Mouse (Mus musculus) liver, embryonic 14.5 days (tissue): ENCODE data around the gene Etv6. TPM values are rescaled to one million over a fixed set of nuclear protein-coding genes. Genes with fewer than 3 reads are reported as not detected.

Experiments used
- ATAC-seq: fragments of 200-750 bp; cut with Nextera tagmentation; 2 replicates; pipeline ENCODE4 v1.8.0; 2017; ENCODE audit warnings: moderate number of reproducible peaks, mild to moderate bottlenecking, moderate library complexity; ENCODE audit not compliant: insufficient read depth
- DNase-seq, 3 experiments: peaks; one replicate each; pipeline ENCODE4 v3.0.0-alpha.2; 2012 to 2013; ENCODE audit warnings: low read depth in 3 of 3, low spot score in 3 of 3
- H3K27ac ChIP-seq: fragments of 300-500 bp; sonication (generic); 2 replicates; pipeline ENCODE4 v1.5.1; 2014; ENCODE audit warnings: moderate library complexity, mild to moderate bottlenecking, control low read depth, inconsistent platforms
- H3K27me3 ChIP-seq: fragments of 300-500 bp; sonication (generic); 2 replicates; pipeline ENCODE4 v1.6.1; 2014; ENCODE audit warnings: mild to moderate bottlenecking, low read length, moderate library complexity; ENCODE audit not compliant: control insufficient read depth, insufficient read depth
- H3K36me3 ChIP-seq: fragments of 300-500 bp; sonication (generic); replicated peaks from 2 replicates; pipeline ENCODE4 v1.6.1; 2014; ENCODE audit warnings: low read depth; ENCODE audit not compliant: control insufficient read depth, insufficient read depth
- H3K4me1 ChIP-seq, 2 experiments: fragments of 200-500 bp in 1 of 2; fragments of 300-500 bp in 1 of 2; sonication (generic) in 1 of 2; replicated peaks; 2 replicates each; pipeline ENCODE4 v1.6.1; 2012 to 2014; ENCODE audit warnings: antibody characterized with exemption in 1 of 2, inconsistent platforms in 1 of 2, low read length in 1 of 2; ENCODE audit not compliant: control insufficient read depth in 2 of 2, insufficient read depth in 2 of 2
- H3K4me2 ChIP-seq: fragments of 300-500 bp; sonication (generic); 2 replicates; pipeline ENCODE4 v1.6.1; 2014; ENCODE audit warnings: low read depth, mild to moderate bottlenecking, control low read depth, moderate library complexity
- H3K4me3 ChIP-seq, 2 experiments: fragments of 200-500 bp in 1 of 2; fragments of 300-500 bp in 1 of 2; sonication (generic) in 1 of 2; 2 replicates each; pipeline ENCODE4 v1.5.1; 2012 to 2014; ENCODE audit warnings: low read depth in 2 of 2, low read length in 2 of 2, mild to moderate bottlenecking in 2 of 2, control low read depth in 1 of 2, inconsistent platforms in 1 of 2, moderate library complexity in 1 of 2; ENCODE audit not compliant: insufficient read depth in 1 of 2
- H3K9ac ChIP-seq: fragments of 300-500 bp; sonication (generic); replicated peaks from 2 replicates; pipeline ENCODE4 v1.6.1; 2014; ENCODE audit warnings: mild to moderate bottlenecking, control low read depth, moderate library complexity
- H3K9me3 ChIP-seq: fragments of 300-500 bp; sonication (generic); 2 replicates; pipeline ENCODE4 v1.6.1; 2016; ENCODE audit warnings: low read length, mixed read lengths; ENCODE audit not compliant: control insufficient read depth
- CTCF ChIP-seq: IDR thresholded peaks from 2 replicates; pipeline ENCODE4 v1.5.1; 2016; ENCODE audit warnings: antibody characterized with exemption, low read depth, control low read depth
- EP300 ChIP-seq: IDR thresholded peaks from 2 replicates; pipeline ENCODE4 v1.6.1; 2016; ENCODE audit warnings: antibody characterized with exemption, low read depth
- WGBS: fragments of 180-500 bp; shearing (Covaris S2); extraction: QIAGEN DNeasy Blood & Tissue Kit; methylation state at CpG from one replicate; pipeline ENCODE4 v1.1.7; 2014; ENCODE audit not compliant: insufficient replicate concordance; 5-methylcytosine and 5-hydroxymethylcytosine counted together
- polyA plus RNA-seq, 2 experiments: library from polyadenylated mRNA; depleted of rRNA in 1 of 2; stranded (reverse) in 1 of 2; unstranded in 1 of 2; fragments of >200 nt; fragmentation: Nextera tagmentation in 1 of 2; extraction: Ambion mirVana in 1 of 2; gene quantifications; 2 replicates each; pipeline versions ENCODE4 v1.2.1 to v1.2.3; 2012 to 2014

The Etv6 gene
- polyA plus RNA-seq, 2 experiments: 2.6 to 3.0 TPM

DNA sequence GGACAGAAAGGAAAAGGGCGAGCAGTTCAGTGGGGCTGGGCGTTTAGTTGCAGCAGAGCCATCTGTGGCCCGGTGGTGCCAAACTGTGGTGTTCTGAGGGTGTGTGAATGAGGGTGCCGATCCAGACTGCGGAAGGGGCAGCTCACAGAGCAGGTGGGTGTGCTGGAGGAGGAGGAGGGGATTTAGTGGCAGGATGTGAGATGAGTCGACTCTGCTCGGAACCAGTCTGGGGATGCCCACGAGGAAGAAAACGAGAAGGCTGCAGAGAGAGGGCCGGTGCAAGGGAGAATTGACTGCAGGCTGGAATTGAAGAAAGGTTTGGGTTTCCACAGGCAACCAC, 24.0 kb downstream of the Etv6 start:
- Histone ChIP-seq H3K4me1 (peaks cover 0 to 6% of the 10 kb centered on the region in 2 experiments; a peak in 2 of 4 replicates), H3K27ac (no peak overlapping the region), H3K4me2 (no peak overlapping the region), H3K4me3 (no peak overlapping the region), H3K27me3 (no peaks in the 10 kb centered on the region), H3K9me3 (no peaks in the 10 kb centered on the region), H3K36me3 (no peaks in the 10 kb centered on the region), H3K9ac (no peak overlapping the region)
- DNase-seq (no peak), ATAC-seq (no peak)
- no peak for TF ChIP-seq EP300
- no peak for TF ChIP-seq CTCF
- 61% methylated on average over 10 of the region's 10 CpGs for WGBS

DNA sequence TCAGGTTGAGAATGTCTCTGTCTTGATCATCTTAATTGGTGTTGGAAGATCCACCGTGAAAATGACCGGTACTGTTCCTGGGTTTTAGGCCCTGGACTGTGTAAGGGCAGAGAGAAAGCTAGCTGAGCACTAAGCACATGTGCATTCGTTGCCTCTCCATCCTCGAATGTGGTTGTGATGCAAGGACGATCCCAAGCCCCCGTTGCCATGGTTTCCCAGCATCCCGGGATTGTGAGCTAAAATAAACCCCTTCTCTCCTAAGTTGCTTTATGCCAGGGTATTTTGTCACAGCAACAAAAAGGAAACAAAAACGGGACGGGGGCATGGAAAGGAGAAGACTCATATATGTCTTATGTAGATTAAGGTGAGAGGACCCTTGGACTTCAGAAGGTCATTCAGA, 24.5 kb downstream of the Etv6 start:
- H3K27me3 ChIP-seq: no peaks in the 10 kb centered on the region
- H3K4me1 ChIP-seq: peaks cover 0 to 6% of the 10 kb centered on the region in 2 experiments; a peak in 2 of 4 replicates
- 70% methylated on average over 9 of the region's 9 CpGs for WGBS
- no peak overlapping the region for H3K9ac ChIP-seq
- ATAC-seq (no peak), DNase-seq (no peak)
- H3K36me3 ChIP-seq: no peaks in the 10 kb centered on the region
- H3K9me3 ChIP-seq: no peaks in the 10 kb centered on the region
- no peak overlapping the region for H3K27ac ChIP-seq
- H3K4me2 ChIP-seq: no peak overlapping the region
- no peak overlapping the region for H3K4me3 ChIP-seq
- TF ChIP-seq CTCF (no peak), EP300 (no peak)

DNA sequence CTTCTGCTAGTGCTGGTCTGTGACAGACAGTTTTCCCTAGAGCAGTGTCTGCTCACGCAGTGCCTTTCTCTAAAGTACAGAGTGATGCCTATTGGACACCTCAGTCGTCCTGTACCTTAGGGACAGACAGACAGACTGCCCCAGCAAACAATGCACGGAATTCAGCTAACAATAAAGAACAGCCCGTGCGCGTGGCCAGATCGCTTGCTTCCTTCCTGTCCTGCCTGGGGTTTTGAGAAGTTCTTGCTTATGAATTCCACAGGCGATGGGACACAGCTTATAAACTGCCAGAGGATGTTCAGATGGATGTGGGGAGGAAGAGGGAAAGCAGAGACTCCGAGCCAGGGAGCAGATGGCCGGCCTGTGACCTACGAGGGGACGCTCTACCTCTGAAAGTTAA, 25.3 kb downstream of the Etv6 start:
- Histone ChIP-seq H3K4me2 (no peak overlapping the region), H3K27me3 (no peaks in the 10 kb centered on the region), H3K4me3 (no peak overlapping the region), H3K9ac (no peak overlapping the region), H3K36me3 (no peaks in the 10 kb centered on the region), H3K27ac (no peak overlapping the region), H3K9me3 (no peaks in the 10 kb centered on the region), H3K4me1 (peaks cover 0 to 7% of the 10 kb centered on the region in 2 experiments; a peak in 2 of 4 replicates)
- no peak for ATAC-seq
- WGBS: 46% methylated on average over 12 of the region's 12 CpGs
- no peak for TF ChIP-seq EP300
- DNase-seq: no peak

DNA sequence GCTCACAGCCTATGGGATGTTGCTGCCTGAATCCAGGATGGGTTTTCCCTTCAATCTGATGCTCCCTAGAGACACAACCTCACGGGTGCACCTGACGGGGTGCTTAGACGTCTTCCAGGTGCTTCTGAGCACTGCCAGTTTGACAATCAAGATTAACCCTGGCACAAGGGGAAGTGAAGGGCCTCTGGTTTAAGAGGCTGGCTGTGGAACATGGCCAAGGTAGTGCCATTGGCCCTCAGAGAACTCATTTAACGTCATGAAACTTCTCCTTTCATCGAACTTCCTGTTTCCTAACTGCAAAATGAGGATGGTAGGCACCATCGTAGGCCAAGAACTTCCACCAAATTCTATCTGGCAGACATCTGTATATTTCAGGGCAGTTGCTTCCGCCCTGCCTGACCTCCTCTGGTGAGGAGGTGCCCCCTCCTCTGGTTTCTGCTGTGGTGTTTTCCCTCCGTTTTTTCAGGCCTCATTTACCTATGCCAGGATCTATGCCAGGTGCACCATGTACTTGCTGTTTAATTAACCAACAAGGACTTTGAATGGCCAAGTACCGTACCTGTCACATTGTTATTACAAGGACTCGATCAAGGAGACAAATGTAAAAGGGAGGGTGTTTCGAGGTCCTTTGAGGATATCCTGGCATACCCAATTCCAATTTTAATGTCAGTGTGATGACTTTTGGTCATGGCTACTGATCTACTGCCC, 29.7 kb downstream of the Etv6 start:
- no peak overlapping the region for H3K27ac ChIP-seq
- H3K9me3 ChIP-seq: no peaks in the 10 kb centered on the region
- H3K4me3 ChIP-seq: no peak overlapping the region
- no peak for TF ChIP-seq EP300
- no peak for TF ChIP-seq CTCF
- no peaks in the 10 kb centered on the region for H3K36me3 ChIP-seq
- H3K4me1 ChIP-seq: peaks cover 0 to 3% of the 10 kb centered on the region in 2 experiments; a peak in 2 of 4 replicates
- H3K4me2 ChIP-seq: no peak overlapping the region
- no peaks in the 10 kb centered on the region for H3K27me3 ChIP-seq
- 44% methylated on average over 11 of the region's 11 CpGs for WGBS
- ATAC-seq: no peak
- H3K9ac ChIP-seq: no peak overlapping the region
- DNase-seq: no peak

DNA sequence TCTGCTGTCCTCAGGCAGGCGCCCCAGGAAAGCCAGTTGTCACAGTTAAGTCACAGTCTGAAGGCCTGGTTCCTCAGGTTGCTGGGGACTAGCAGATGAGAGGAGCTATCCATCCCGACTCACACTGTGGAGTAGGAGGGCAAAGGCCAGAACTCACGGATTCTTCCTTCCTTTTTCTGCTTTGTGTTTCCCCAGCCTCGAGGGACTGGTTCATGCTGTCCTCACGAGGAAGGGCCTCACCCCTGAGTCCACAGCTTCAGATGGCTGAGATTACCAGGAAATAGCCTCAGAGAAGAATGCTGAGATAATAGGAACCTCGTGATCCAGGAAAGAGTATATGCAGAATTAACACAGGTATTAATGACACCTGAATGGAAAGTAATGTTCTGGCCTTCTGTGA, 30.6 kb downstream of the Etv6 start:
- Histone ChIP-seq H3K9ac (no peak overlapping the region), H3K9me3 (no peaks in the 10 kb centered on the region), H3K4me2 (no peak overlapping the region), H3K4me3 (no peak overlapping the region), H3K36me3 (no peaks in the 10 kb centered on the region), H3K27ac (no peak overlapping the region), H3K27me3 (no peaks in the 10 kb centered on the region), H3K4me1 (peaks cover 0 to 3% of the 10 kb centered on the region in 2 experiments; a peak in 2 of 4 replicates)
- 26% methylated on average over 6 of the region's 6 CpGs for WGBS
- TF ChIP-seq EP300: no peak
- TF ChIP-seq CTCF: no peak
- ATAC-seq (no peak), DNase-seq (no peak)
